Mouse (Mus musculus): ENCODE measurements around the gene Phactr2.
"Not testable (repeated sequence)": the region's sequence is repeated elsewhere in the genome, so short reads cannot be mapped to it uniquely, and the experiment has no call there.

Phactr2 gene

GRCm38 (mm10) chr10:13201741-13202293 is 272.4 kb downstream of the Phactr2 start:
- no peak for DNase-seq

- no peak for DNase-seq
Observed at GRCm38 (mm10) chr10:13200862-13201261, 273.4 kb downstream of the Phactr2 start.

- DNase-seq = no peak
Observed at GRCm38 (mm10) chr10:13199234-13199633, 275.0 kb downstream of the Phactr2 start.

- no peak for DNase-seq
Observed at GRCm38 (mm10) chr10:13196872-13197507, 277.2 kb downstream of the Phactr2 start.

- not testable (repeated sequence) for DNase-seq
Observed at GRCm38 (mm10) chr10:13193496-13193895, 280.7 kb downstream of the Phactr2 start.

GRCm38 (mm10) chr10:13192731-13193351 is 281.4 kb downstream of the Phactr2 start, which contains the start of gene Ltv1:
Gene Ltv1 (minus strand): TSS chr10:13193168.
- peak; percentile 91 to 94 for DNase-seq

- no peak for DNase-seq
Observed at GRCm38 (mm10) chr10:13189881-13190280, 284.3 kb downstream of the Phactr2 start.

- no peak for DNase-seq
Observed at GRCm38 (mm10) chr10:13186754-13187153, 287.5 kb downstream of the Phactr2 start.

- no peak for DNase-seq
Observed at GRCm38 (mm10) chr10:13184170-13184766, 289.9 kb downstream of the Phactr2 start.

GRCm38 (mm10) chr10:13180211-13180610 is 294.0 kb downstream of the Phactr2 start:
- DNase-seq = no peak

GRCm38 (mm10) chr10:13177973-13178624 is 296.1 kb downstream of the Phactr2 start, which contains the start of gene Zc2hc1b:
Gene Zc2hc1b (minus strand): TSS chr10:13178023.
- DNase-seq = no peak

GRCm38 (mm10) chr10:13175866-13176265 is 298.3 kb downstream of the Phactr2 start:
- DNase-seq = no peak

- no peak for DNase-seq
Observed at GRCm38 (mm10) chr10:13172798-13173221, 301.4 kb downstream of the Phactr2 start.

- DNase-seq = no peak
Observed at GRCm38 (mm10) chr10:13171461-13171860, 302.8 kb downstream of the Phactr2 start.

- no peak for DNase-seq
Observed at GRCm38 (mm10) chr10:13170739-13171448, 303.3 kb downstream of the Phactr2 start.

GRCm38 (mm10) chr10:13168461-13168860 is 305.8 kb downstream of the Phactr2 start:
- DNase-seq = no peak

- DNase-seq = no peak
Observed at GRCm38 (mm10) chr10:13162031-13162430, 312.2 kb downstream of the Phactr2 start.

- DNase-seq = no peak
Observed at GRCm38 (mm10) chr10:13160913-13161312, 313.3 kb downstream of the Phactr2 start.

Measured in spleen, adult 18-20 months (tissue).